ENCODE assay signal across 7 mouse cellular contexts in genomic region chr6:54759942-54760498, GRCm38 (mm10). TPM values are rescaled to one million over a fixed set of nuclear protein-coding genes. Genes with fewer than 3 reads are reported as not detected.
DNase-seq lines count a peak whose midpoint lies in the region; ATAC-seq and TF ChIP-seq lines count a peak whose summit lies in the region.

No protein-coding gene starts in this region.

- TF ChIP-seq EP300 in heart, postnatal 0 days (IDR thresholded peaks at IDR 0.05; ENCODE audit: low read depth): no peak

- H3K27me3 ChIP-seq in heart, postnatal 0 days (ENCODE audit: control insufficient read depth, insufficient read depth, low read length): no peaks in the 10 kb centered on the region

- peak overlapping the region; percentile 35 for H3K4me2 ChIP-seq in heart, postnatal 0 days (ENCODE audit: low read depth, low read length)

- no peak overlapping the region for H3K4me3 ChIP-seq in heart, postnatal 0 days (ENCODE audit: low read depth, low read length)
- peak overlapping the region; percentile 7; the same call in 1 of the 2 replicates for H3K4me3 ChIP-seq in macrophage (ENCODE audit: inconsistent target)

- peak overlapping the region; percentile 46; the same call in 1 of the 2 replicates for H3K27ac ChIP-seq in heart, postnatal 0 days (ENCODE audit: low read depth)
- H3K27ac ChIP-seq in macrophage: 0 out of 2 replicates have a peak overlapping the region, but pooled peaks have one; percentile 12

- H3K79me2 ChIP-seq in macrophage (ENCODE audit: inconsistent target): no peaks in the 10 kb centered on the region

- no peak; the same call in 1 of the 2 replicates for ATAC-seq in heart, postnatal 0 days (ENCODE audit: insufficient read depth, low read depth)

- no peak overlapping the region for H3K9ac ChIP-seq in heart, postnatal 0 days (replicated peaks; ENCODE audit: low read depth, low read length)

- H3K36me3 ChIP-seq in heart, postnatal 0 days (replicated peaks; ENCODE audit: control insufficient read depth, insufficient read depth, low read length): no peaks in the 10 kb centered on the region
- no peaks in the 10 kb centered on the region for H3K36me3 ChIP-seq in macrophage (ENCODE audit: inconsistent target)

- peak; percentile 53 for DNase-seq in ES-CJ7 (ENCODE audit: low read depth, low spot score)
- DNase-seq in brain, embryonic 14.5 days (ENCODE audit: low read depth): peak; percentile 94
- no peak for DNase-seq in heart, postnatal 0 days (ENCODE audit: low spot score)
- DNase-seq in layer of hippocampus, adult 9-10 months (ENCODE audit: low spot score): peak; percentile 43
- DNase-seq in right cerebral cortex, postnatal 25 days: peak; percentile 38
- no peak for DNase-seq in cerebellum, adult 18-20 months

- H3K4me1 ChIP-seq in heart, postnatal 0 days (ENCODE audit: control insufficient read depth, insufficient read depth): peaks cover 28% of the 10 kb centered on the region

- H3K9me3 ChIP-seq in heart, postnatal 0 days (replicated peaks; ENCODE audit: control insufficient read depth, low read length): no peaks in the 10 kb centered on the region

- no peak for TF ChIP-seq POLR2A in brain, embryonic 14.5 days (IDR thresholded peaks at IDR 0.05; ENCODE audit: borderline replicate concordance, extremely low read depth, insufficient read depth, insufficient read length, poor library complexity, severe bottlenecking)

- no peak for TF ChIP-seq CTCF in brain, embryonic 14.5 days (IDR thresholded peaks at IDR 0.05; ENCODE audit: borderline replicate concordance, extremely low read depth, insufficient read depth, insufficient read length)
- TF ChIP-seq CTCF in heart, postnatal 0 days (IDR thresholded peaks at IDR 0.05; ENCODE audit: low read depth): no peak

- WGBS in heart, postnatal 0 days: 6% methylated on average over 11 of the region's 11 CpGs
- 8% methylated on average over 11 of the region's 11 CpGs for WGBS in macrophage (ENCODE audit: missing documents)

RNA-seq across cellular contexts. Expression of gene Znrf2, which starts 56.7 kb away (rescaled TPM):
- 19.3 and 19.6 TPM in 2 replicates for polyA plus RNA-seq in brain, embryonic 14.5 days (2012; rRNA removed)
- 7.1 and 31.3 TPM in 2 replicates for total RNA-seq in heart, postnatal 0 days (2014; rRNA removed; ENCODE audit: low replicate concordance)
- 3.7 and 4.3 TPM in 2 replicates for polyA plus RNA-seq in heart, postnatal 0 days (2015; fragmentation: Nextera tagmentation; extraction: Ambion mirVana)
- total RNA-seq in macrophage (2018; cell fraction: chromatin; rRNA removed): 10 to 100 TPM; 23.1 to 75.5 (median 49.6) TPM
- total RNA-seq in macrophage (2018; cell fraction: cytosol; rRNA removed): 10 to 100 TPM; 34.2 to 77.1 (median 53.5) TPM
- 100 to 1,000 TPM in 1 of 26 experiments, 10 to 100 TPM in 25; 37.5 to 103 (median 51.2) TPM for total RNA-seq in macrophage (2018; cell fraction: nucleus; rRNA removed)
- polyA plus RNA-seq in macrophage (2018): 22.2 to 54.9 TPM (median 37.6 TPM) in 3 replicates

Comparison
In these comparisons a context has a peak if more than half of its experiments do, and no peak if none do; other contexts are left out.
1. DNase-seq: peak in ES-CJ7 (single experiment), brain, embryonic 14.5 days (single experiment), layer of hippocampus, adult 9-10 months (single experiment) and right cerebral cortex, postnatal 25 days (single experiment); none in heart, postnatal 0 days (single experiment) and cerebellum, adult 18-20 months (0 of 2).